Mouse (Mus musculus) heart, embryonic 13.5 days (tissue): ENCODE results near the gene Olfr464. TPM values are rescaled to one million over a fixed set of nuclear protein-coding genes. Genes with fewer than 3 reads are reported as not detected.
A peak's percentile ranks its signal among the peaks of the same experiment; 100 is the strongest.

ENCODE experiments used
- ATAC-seq: fragments of 200-750 bp; cut with Nextera tagmentation; 2 replicates; pipeline ENCODE4 v1.8.0; 2017; ENCODE audit warnings: moderate TSS enrichment; ENCODE audit not compliant: insufficient number of reproducible peaks, low FRiP score, low TSS enrichment; ENCODE audit errors: extremely low read depth
- H3K27ac ChIP-seq: fragments of 300-500 bp; sonication (generic); replicated peaks from 2 replicates; pipeline ENCODE4 v1.5.1; 2015; ENCODE audit warnings: moderate library complexity, mild to moderate bottlenecking, inconsistent platforms
- H3K27me3 ChIP-seq: fragments of 300-500 bp; sonication (generic); replicated peaks from 2 replicates; pipeline ENCODE4 v1.6.1; 2015; ENCODE audit warnings: mild to moderate bottlenecking, inconsistent platforms
- H3K36me3 ChIP-seq: fragments of 300-500 bp; sonication (generic); 2 replicates; pipeline ENCODE4 v1.6.1; 2015; ENCODE audit warnings: mild to moderate bottlenecking, inconsistent platforms
- H3K4me1 ChIP-seq: fragments of 300-500 bp; sonication (generic); 2 replicates; pipeline ENCODE4 v1.6.1; 2015; ENCODE audit warnings: inconsistent platforms
- H3K4me2 ChIP-seq: fragments of 300-500 bp; sonication (generic); 2 replicates; pipeline ENCODE4 v1.6.1; 2015; ENCODE audit warnings: inconsistent platforms, mild to moderate bottlenecking, moderate library complexity
- H3K4me3 ChIP-seq: fragments of 300-500 bp; sonication (generic); 2 replicates; pipeline ENCODE4 v1.5.1; 2015; ENCODE audit warnings: moderate library complexity, mild to moderate bottlenecking, inconsistent platforms
- H3K9ac ChIP-seq: fragments of 300-500 bp; sonication (generic); 2 replicates; pipeline ENCODE4 v1.6.1; 2015; ENCODE audit warnings: inconsistent platforms, mild to moderate bottlenecking, moderate library complexity
- H3K9me3 ChIP-seq: fragments of 300-500 bp; sonication (generic); 2 replicates; pipeline ENCODE4 v1.6.1; 2016; ENCODE audit warnings: inconsistent platforms
- WGBS: fragments of 180-500 bp; shearing (Covaris S2); methylation state at CpG from one replicate; pipeline ENCODE4 v1.1.7; 2015; ENCODE audit warnings: mixed read lengths; 5-methylcytosine and 5-hydroxymethylcytosine counted together
- polyA plus RNA-seq: library from polyadenylated mRNA; unstranded; fragments of >200 nt; fragmentation: Nextera tagmentation; extraction: Ambion mirVana; gene quantifications from 2 replicates; pipeline ENCODE4 v1.2.1, GENCODE M21; 2015

Olfr464 gene
- polyA plus RNA-seq, result not detected in 2 replicates

GRCm38 (mm10) chr11:87920966-87921365 is at the start of gene Olfr464:
TSS of gene Olfr464 (minus strand) at chr11:87920967.
- no peak within 1 kb of the TSS for H3K9ac ChIP-seq
- 25% methylated on average over 5 of the region's 5 CpGs for WGBS
- no peak within 1 kb of the TSS for H3K4me3 ChIP-seq
- ATAC-seq, result no peak
- no peaks in the 10 kb centered on the region for H3K36me3 ChIP-seq
- H3K9me3 ChIP-seq, result no peaks in the 10 kb centered on the region
- no peaks in the 10 kb centered on the region for H3K4me1 ChIP-seq
- no peak within 1 kb of the TSS for H3K4me2 ChIP-seq
- no peak within 1 kb of the TSS for H3K27ac ChIP-seq
- H3K27me3 ChIP-seq, result peaks cover 13% of the 10 kb centered on the region

- peaks cover 12% of the 10 kb centered on the region for H3K4me1 ChIP-seq
- H3K27ac ChIP-seq, result no peak overlapping the region
- ATAC-seq, result no peak
- no peak overlapping the region for H3K4me3 ChIP-seq
- no peak overlapping the region for H3K9ac ChIP-seq
- peaks cover 33% of the 10 kb centered on the region for H3K27me3 ChIP-seq
- H3K4me2 ChIP-seq, result peak overlapping the region; percentile 70
- no peaks in the 10 kb centered on the region; the same call in 1 of the 2 replicates for H3K9me3 ChIP-seq
- 16% methylated on average over 13 of the region's 20 CpGs for WGBS
- H3K36me3 ChIP-seq, result no peaks in the 10 kb centered on the region
Observed at GRCm38 (mm10) chr11:87968356-87969122, 47.8 kb upstream of the Olfr464 start.

GRCm38 (mm10) chr11:87967692-87968289 is 47.0 kb upstream of the Olfr464 start:
- ATAC-seq, result no peak
- WGBS, result 3% methylated on average over 17 of the region's 17 CpGs

GRCm38 (mm10) chr11:87966214-87966613 is 45.4 kb upstream of the Olfr464 start:
- WGBS, result 24% methylated on average over 10 of the region's 10 CpGs
- Histone ChIP-seq H3K9me3 (no peaks in the 10 kb centered on the region), H3K27me3 (peaks cover 26% of the 10 kb centered on the region), H3K4me2 (no peak overlapping the region), H3K27ac (no peak overlapping the region), H3K4me3 (no peak overlapping the region), H3K4me1 (peaks cover 12% of the 10 kb centered on the region), H3K36me3 (no peaks in the 10 kb centered on the region), H3K9ac (peak overlapping the region; percentile 42; the same call in 1 of the 2 replicates)
- no peak for ATAC-seq

More at GRCm38 (mm10) chr11:87967692-87968289, 47.0 kb upstream of the Olfr464 start:
- peak overlapping the region; percentile 59 for H3K9ac ChIP-seq
- peaks cover 28% of the 10 kb centered on the region for H3K27me3 ChIP-seq
- H3K9me3 ChIP-seq, result no peaks in the 10 kb centered on the region; the same call in 1 of the 2 replicates
- no peaks in the 10 kb centered on the region for H3K36me3 ChIP-seq
- peak overlapping the region; percentile 70 for H3K4me2 ChIP-seq
- peak overlapping the region; percentile 42 for H3K4me3 ChIP-seq
- no peak overlapping the region for H3K27ac ChIP-seq
- peaks cover 12% of the 10 kb centered on the region for H3K4me1 ChIP-seq

GRCm38 (mm10) chr11:87965293-87965692 is 44.5 kb upstream of the Olfr464 start:
- ATAC-seq, result no peak
- Histone ChIP-seq H3K4me2 (no peak overlapping the region), H3K27me3 (peaks cover 21% of the 10 kb centered on the region), H3K9me3 (no peaks in the 10 kb centered on the region), H3K4me1 (peaks cover 12% of the 10 kb centered on the region), H3K9ac (no peak overlapping the region), H3K36me3 (no peaks in the 10 kb centered on the region), H3K4me3 (no peak overlapping the region), H3K27ac (no peak overlapping the region)
- WGBS, result 40% methylated on average over 3 of the region's 3 CpGs

GRCm38 (mm10) chr11:87957066-87957465 is 36.3 kb upstream of the Olfr464 start:
- Histone ChIP-seq H3K9ac (no peak overlapping the region), H3K4me1 (no peaks in the 10 kb centered on the region), H3K4me3 (no peak overlapping the region), H3K36me3 (no peaks in the 10 kb centered on the region), H3K4me2 (no peak overlapping the region), H3K9me3 (no peaks in the 10 kb centered on the region), H3K27me3 (peaks cover 4% of the 10 kb centered on the region; the same call in 1 of the 2 replicates), H3K27ac (no peak overlapping the region)
- WGBS, result 32% methylated on average over 7 of the region's 7 CpGs
- no peak for ATAC-seq

GRCm38 (mm10) chr11:87955144-87955543 is 34.4 kb upstream of the Olfr464 start:
- Histone ChIP-seq H3K27ac (no peak overlapping the region), H3K36me3 (no peaks in the 10 kb centered on the region), H3K4me2 (no peak overlapping the region), H3K9ac (no peak overlapping the region), H3K27me3 (peaks cover 7% of the 10 kb centered on the region; the same call in 1 of the 2 replicates), H3K4me3 (no peak overlapping the region), H3K9me3 (no peaks in the 10 kb centered on the region), H3K4me1 (no peaks in the 10 kb centered on the region)
- ATAC-seq, result no peak
- WGBS, result 18% methylated on average over 1 of the region's 1 CpGs

GRCm38 (mm10) chr11:87949990-87950389 is 29.2 kb upstream of the Olfr464 start:
- H3K36me3 ChIP-seq, result no peaks in the 10 kb centered on the region
- H3K9ac ChIP-seq, result no peak overlapping the region
- H3K4me3 ChIP-seq, result no peak overlapping the region
- H3K27me3 ChIP-seq, result peaks cover 21% of the 10 kb centered on the region
- no peak overlapping the region for H3K4me2 ChIP-seq
- no peaks in the 10 kb centered on the region for H3K9me3 ChIP-seq
- ATAC-seq, result no peak
- no peak overlapping the region for H3K27ac ChIP-seq
- no peaks in the 10 kb centered on the region for H3K4me1 ChIP-seq
- WGBS, result 2% methylated on average over 2 of the region's 2 CpGs

GRCm38 (mm10) chr11:87935467-87935866 is 14.7 kb upstream of the Olfr464 start:
- Histone ChIP-seq H3K27ac (no peak overlapping the region), H3K4me1 (no peaks in the 10 kb centered on the region), H3K4me3 (no peak overlapping the region), H3K4me2 (no peak overlapping the region), H3K27me3 (no peaks in the 10 kb centered on the region), H3K9ac (no peak overlapping the region), H3K9me3 (peaks cover 2% of the 10 kb centered on the region; the same call in 1 of the 2 replicates), H3K36me3 (no peaks in the 10 kb centered on the region)
- 59% methylated on average over 3 of the region's 3 CpGs for WGBS
- ATAC-seq, result no peak

GRCm38 (mm10) chr11:87933731-87934130 is 13.0 kb upstream of the Olfr464 start:
- Histone ChIP-seq H3K27ac (no peak overlapping the region), H3K27me3 (no peaks in the 10 kb centered on the region), H3K36me3 (no peaks in the 10 kb centered on the region), H3K9ac (no peak overlapping the region), H3K4me2 (no peak overlapping the region), H3K4me1 (no peaks in the 10 kb centered on the region), H3K4me3 (no peak overlapping the region), H3K9me3 (peaks cover 4% of the 10 kb centered on the region; the same call in 1 of the 2 replicates)
- ATAC-seq, result no peak
- WGBS, result 50% methylated on average over 2 of the region's 2 CpGs

GRCm38 (mm10) chr11:87930348-87930747 is 9.6 kb upstream of the Olfr464 start:
- Histone ChIP-seq H3K36me3 (no peaks in the 10 kb centered on the region), H3K9ac (no peak overlapping the region), H3K9me3 (peaks cover 4% of the 10 kb centered on the region; the same call in 1 of the 2 replicates), H3K4me1 (no peaks in the 10 kb centered on the region), H3K27ac (no peak overlapping the region), H3K27me3 (no peaks in the 10 kb centered on the region), H3K4me2 (no peak overlapping the region), H3K4me3 (no peak overlapping the region)
- ATAC-seq, result no peak
- 78% methylated on average over 2 of the region's 2 CpGs for WGBS
